Mouse (Mus musculus) macrophage (primary cell): Measurements from ENCODE around the gene Pakap. TPM values are rescaled to one million over a fixed set of nuclear protein-coding genes. Genes with fewer than 3 reads are reported as not detected.
"Not testable (repeated sequence)": the region's sequence is repeated elsewhere in the genome, so short reads cannot be mapped to it uniquely, and the experiment has no call there.

Experiments
- H3K27ac ChIP-seq: fragments of 350-480 bp; formaldehyde crosslinking; 2 replicates; pipeline ENCODE4 v1.9.0; 2021
- H3K36me3 ChIP-seq: fragments of 350-480 bp; formaldehyde crosslinking; 2 replicates; pipeline ENCODE4 v1.9.0; 2021; ENCODE audit errors: inconsistent target
- H3K4me3 ChIP-seq: fragments of 350-480 bp; formaldehyde crosslinking; 2 replicates; pipeline ENCODE4 v1.9.0; 2021; ENCODE audit errors: inconsistent target
- H3K79me2 ChIP-seq: fragments of 350-480 bp; formaldehyde crosslinking; 2 replicates; pipeline ENCODE4 v1.9.0; 2021; ENCODE audit errors: inconsistent target
- WGBS: methylation state at CpG from one replicate; pipeline ENCODE4 v1.1.7; 2026; ENCODE audit warnings: inconsistent platforms; ENCODE audit not compliant: missing documents; 5-methylcytosine and 5-hydroxymethylcytosine counted together
- polyA plus RNA-seq: library from polyadenylated mRNA; stranded (reverse); fragments of 250-400 nt; gene quantifications from 3 replicates; pipeline ENCODE4 v1.2.4, GENCODE M21; 2018; ENCODE audit warnings: inconsistent platforms

Pakap gene
- polyA plus RNA-seq, 1 experiment from 2014 or later, result not detected

- 42% methylated on average over 3 of the region's 3 CpGs for WGBS
- Histone ChIP-seq H3K4me3 (no peak overlapping the region), H3K36me3 (no peaks in the 10 kb centered on the region), H3K27ac (no peak overlapping the region), H3K79me2 (no peaks in the 10 kb centered on the region)
Measured at GRCm38 (mm10) chr4:57884511-57884910, 316.5 kb downstream of the Pakap start.

- H3K36me3 ChIP-seq, result no peaks in the 10 kb centered on the region
- 59% methylated on average over 2 of the region's 2 CpGs for WGBS
- H3K79me2 ChIP-seq, result no peaks in the 10 kb centered on the region
- H3K27ac ChIP-seq, result no peak overlapping the region
- H3K4me3 ChIP-seq, result no peak overlapping the region
Measured at GRCm38 (mm10) chr4:57885186-57885585, 317.2 kb downstream of the Pakap start.

GRCm38 (mm10) chr4:57886066-57886887, 318.3 kb downstream of the Pakap start:
- H3K36me3 ChIP-seq, result no peaks in the 10 kb centered on the region
- no peak overlapping the region for H3K27ac ChIP-seq
- WGBS, result 15% methylated on average over 11 of the region's 11 CpGs
- no peak overlapping the region for H3K4me3 ChIP-seq
- H3K79me2 ChIP-seq, result no peaks in the 10 kb centered on the region

GRCm38 (mm10) chr4:57886888-57887230, 318.9 kb downstream of the Pakap start:
- Histone ChIP-seq H3K36me3 (no peaks in the 10 kb centered on the region), H3K79me2 (no peaks in the 10 kb centered on the region), H3K4me3 (no peak overlapping the region), H3K27ac (no peak overlapping the region)
- 92% methylated on average over 3 of the region's 3 CpGs for WGBS

GRCm38 (mm10) chr4:57888246-57888645, 320.3 kb downstream of the Pakap start:
- H3K79me2 ChIP-seq, result no peaks in the 10 kb centered on the region
- WGBS, result 100% methylated on average over 2 of the region's 2 CpGs

GRCm38 (mm10) chr4:57888978-57889377, 321.0 kb downstream of the Pakap start:
- WGBS, result 100% methylated on average over 1 of the region's 1 CpGs
- H3K4me3 ChIP-seq, H3K79me2 ChIP-seq, H3K27ac ChIP-seq, H3K36me3 ChIP-seq: not testable (repeated sequence)

More at GRCm38 (mm10) chr4:57888246-57888645, 320.3 kb downstream of the Pakap start:
- H3K36me3 ChIP-seq, result no peaks in the 10 kb centered on the region
- no peak overlapping the region for H3K27ac ChIP-seq
- no peak overlapping the region for H3K4me3 ChIP-seq

- H3K79me2 ChIP-seq, result no peaks in the 10 kb centered on the region
- no peaks in the 10 kb centered on the region for H3K36me3 ChIP-seq
- no peak overlapping the region for H3K27ac ChIP-seq
- H3K4me3 ChIP-seq, result no peak overlapping the region
- WGBS, result 95% methylated on average over 8 of the region's 8 CpGs
Measured at GRCm38 (mm10) chr4:57889773-57890172, 321.8 kb downstream of the Pakap start.

- no peak overlapping the region for H3K27ac ChIP-seq
- WGBS, result 94% methylated on average over 10 of the region's 10 CpGs
- H3K79me2 ChIP-seq, result no peaks in the 10 kb centered on the region
- H3K4me3 ChIP-seq, result no peak overlapping the region
- H3K36me3 ChIP-seq, result no peaks in the 10 kb centered on the region
Measured at GRCm38 (mm10) chr4:57892001-57892586, 324.1 kb downstream of the Pakap start.

GRCm38 (mm10) chr4:57895140-57895539, 327.2 kb downstream of the Pakap start:
- H3K4me3 ChIP-seq, result no peak overlapping the region
- no peak overlapping the region for H3K27ac ChIP-seq
- H3K79me2 ChIP-seq, result no peaks in the 10 kb centered on the region
- 86% methylated on average over 5 of the region's 5 CpGs for WGBS
- no peaks in the 10 kb centered on the region for H3K36me3 ChIP-seq

- WGBS, result 87% methylated on average over 6 of the region's 6 CpGs
- Histone ChIP-seq H3K79me2 (no peaks in the 10 kb centered on the region), H3K36me3 (no peaks in the 10 kb centered on the region), H3K4me3 (no peak overlapping the region), H3K27ac (no peak overlapping the region)
Measured at GRCm38 (mm10) chr4:57895902-57896301, 327.9 kb downstream of the Pakap start.

- Histone ChIP-seq H3K79me2 (no peaks in the 10 kb centered on the region), H3K27ac (no peak overlapping the region), H3K4me3 (no peak overlapping the region), H3K36me3 (no peaks in the 10 kb centered on the region)
- 65% methylated on average over 3 of the region's 3 CpGs for WGBS
Measured at GRCm38 (mm10) chr4:57896631-57897030, 328.7 kb downstream of the Pakap start.

GRCm38 (mm10) chr4:57901210-57901609, 333.2 kb downstream of the Pakap start:
- Histone ChIP-seq H3K27ac (no peak overlapping the region), H3K4me3 (no peak overlapping the region), H3K79me2 (no peaks in the 10 kb centered on the region), H3K36me3 (no peaks in the 10 kb centered on the region)
- 3% methylated on average over 4 of the region's 4 CpGs for WGBS

GRCm38 (mm10) chr4:57902619-57903018, 334.6 kb downstream of the Pakap start:
- WGBS, result 21% methylated on average over 5 of the region's 5 CpGs
- Histone ChIP-seq H3K4me3 (no peak overlapping the region), H3K36me3 (no peaks in the 10 kb centered on the region), H3K79me2 (no peaks in the 10 kb centered on the region), H3K27ac (no peak overlapping the region)

- no peak overlapping the region for H3K27ac ChIP-seq
- H3K4me3 ChIP-seq, result no peak overlapping the region
- no peaks in the 10 kb centered on the region for H3K36me3 ChIP-seq
- H3K79me2 ChIP-seq, result no peaks in the 10 kb centered on the region
- 6% methylated on average over 4 of the region's 5 CpGs for WGBS
Measured at GRCm38 (mm10) chr4:57904211-57904610, 336.2 kb downstream of the Pakap start.

- 36% methylated on average over 9 of the region's 9 CpGs for WGBS
- Histone ChIP-seq H3K79me2 (no peaks in the 10 kb centered on the region), H3K27ac (no peak overlapping the region), H3K4me3 (no peak overlapping the region), H3K36me3 (no peaks in the 10 kb centered on the region)
Measured at GRCm38 (mm10) chr4:57904638-57905037, 336.7 kb downstream of the Pakap start.
